Mouse (Mus musculus): ENCODE results near the gene Akirin2. TPM values are rescaled to one million over a fixed set of nuclear protein-coding genes. Genes with fewer than 3 reads are reported as not detected.
"Not testable (repeated sequence)": the region's sequence is repeated elsewhere in the genome, so short reads cannot be mapped to it uniquely, and the experiment has no call there.

Akirin2 gene
- polyA plus RNA-seq, 1 experiment from 2014 or later: 36.1 TPM

GRCm38 (mm10) chr4:34581489-34581888 lies 30.8 kb downstream of the Akirin2 start:
- not testable (repeated sequence) for H3K27me3 ChIP-seq (ENCODE audit: insufficient read depth, low read length); H3K9me3 ChIP-seq (ENCODE audit: low read length); H3K4me3 ChIP-seq (ENCODE audit: low read length); ATAC-seq (ENCODE audit: low FRiP score, low TSS enrichment); H3K9ac ChIP-seq (replicated peaks; ENCODE audit: low read length); H3K4me1 ChIP-seq (ENCODE audit: insufficient read depth, low read length); H3K27ac ChIP-seq (ENCODE audit: low read length); H3K4me2 ChIP-seq (replicated peaks; ENCODE audit: low read depth, low read length)
- peaks cover 60% of the 10 kb centered on the region for H3K36me3 ChIP-seq (ENCODE audit: insufficient read depth, low read length)
- 91% methylated on average over 1 of the region's 1 CpGs for WGBS

GRCm38 (mm10) chr4:34581990-34582389 lies 31.3 kb downstream of the Akirin2 start:
- peaks cover 58% of the 10 kb centered on the region for H3K36me3 ChIP-seq (ENCODE audit: insufficient read depth, low read length)
- H3K9me3 ChIP-seq (ENCODE audit: low read length): no peaks in the 10 kb centered on the region
- H3K9ac ChIP-seq (replicated peaks; ENCODE audit: low read length): no peak overlapping the region
- H3K27ac ChIP-seq (ENCODE audit: low read length): no peak overlapping the region
- H3K27me3 ChIP-seq (ENCODE audit: insufficient read depth, low read length): no peaks in the 10 kb centered on the region
- no peak overlapping the region for H3K4me2 ChIP-seq (replicated peaks; ENCODE audit: low read depth, low read length)
- 54% methylated on average over 7 of the region's 7 CpGs for WGBS
- H3K4me1 ChIP-seq (ENCODE audit: insufficient read depth, low read length): peaks cover 6% of the 10 kb centered on the region; the same call in 1 of the 2 replicates
- ATAC-seq (ENCODE audit: low FRiP score, low TSS enrichment): no peak
- H3K4me3 ChIP-seq (ENCODE audit: low read length): no peak overlapping the region

- Histone ChIP-seq H3K27ac (ENCODE audit: low read length) (no peak overlapping the region), H3K4me1 (ENCODE audit: insufficient read depth, low read length) (peaks cover 6% of the 10 kb centered on the region; the same call in 1 of the 2 replicates), H3K4me2 (replicated peaks; ENCODE audit: low read depth, low read length) (no peak overlapping the region), H3K36me3 (ENCODE audit: insufficient read depth, low read length) (peaks cover 53% of the 10 kb centered on the region), H3K27me3 (ENCODE audit: insufficient read depth, low read length) (no peaks in the 10 kb centered on the region), H3K4me3 (ENCODE audit: low read length) (no peak overlapping the region), H3K9ac (replicated peaks; ENCODE audit: low read length) (no peak overlapping the region), H3K9me3 (ENCODE audit: low read length) (no peaks in the 10 kb centered on the region)
- ATAC-seq (ENCODE audit: low FRiP score, low TSS enrichment): no peak
- 69% methylated on average over 5 of the region's 5 CpGs for WGBS
Measured at GRCm38 (mm10) chr4:34582476-34582875, 31.7 kb downstream of the Akirin2 start.

- Histone ChIP-seq H3K36me3 (ENCODE audit: insufficient read depth, low read length) (peaks cover 49% of the 10 kb centered on the region), H3K4me1 (ENCODE audit: insufficient read depth, low read length) (peaks cover 6% of the 10 kb centered on the region; the same call in 1 of the 2 replicates), H3K9ac (replicated peaks; ENCODE audit: low read length) (no peak overlapping the region), H3K9me3 (ENCODE audit: low read length) (no peaks in the 10 kb centered on the region), H3K4me2 (replicated peaks; ENCODE audit: low read depth, low read length) (no peak overlapping the region), H3K4me3 (ENCODE audit: low read length) (no peak overlapping the region), H3K27ac (ENCODE audit: low read length) (no peak overlapping the region), H3K27me3 (ENCODE audit: insufficient read depth, low read length) (no peaks in the 10 kb centered on the region)
- ATAC-seq (ENCODE audit: low FRiP score, low TSS enrichment): no peak
- WGBS: 95% methylated on average over 3 of the region's 3 CpGs
Measured at GRCm38 (mm10) chr4:34583427-34583826, 32.7 kb downstream of the Akirin2 start.

- Histone ChIP-seq H3K36me3 (ENCODE audit: insufficient read depth, low read length) (peaks cover 40% of the 10 kb centered on the region), H3K27me3 (ENCODE audit: insufficient read depth, low read length) (no peaks in the 10 kb centered on the region), H3K27ac (ENCODE audit: low read length) (peak overlapping the region; percentile 56; the same call in 1 of the 2 replicates), H3K9ac (replicated peaks; ENCODE audit: low read length) (no peak overlapping the region), H3K9me3 (ENCODE audit: low read length) (no peaks in the 10 kb centered on the region), H3K4me2 (replicated peaks; ENCODE audit: low read depth, low read length) (no peak overlapping the region), H3K4me1 (ENCODE audit: insufficient read depth, low read length) (peaks cover 6% of the 10 kb centered on the region; the same call in 1 of the 2 replicates), H3K4me3 (ENCODE audit: low read length) (no peak overlapping the region)
- WGBS: 59% methylated on average over 7 of the region's 7 CpGs
- peak; percentile 46; the same call in 1 of the 2 replicates for ATAC-seq (ENCODE audit: low FRiP score, low TSS enrichment)
Measured at GRCm38 (mm10) chr4:34584871-34585607, 34.3 kb downstream of the Akirin2 start.

GRCm38 (mm10) chr4:34603123-34603522 lies 52.4 kb downstream of the Akirin2 start:
- no peak overlapping the region for H3K9ac ChIP-seq (replicated peaks; ENCODE audit: low read length)
- H3K36me3 ChIP-seq (ENCODE audit: insufficient read depth, low read length): peaks cover 58% of the 10 kb centered on the region
- no peak overlapping the region for H3K4me3 ChIP-seq (ENCODE audit: low read length)
- H3K9me3 ChIP-seq (ENCODE audit: low read length): no peaks in the 10 kb centered on the region
- no peaks in the 10 kb centered on the region for H3K27me3 ChIP-seq (ENCODE audit: insufficient read depth, low read length)
- no peak overlapping the region for H3K27ac ChIP-seq (ENCODE audit: low read length)
- ATAC-seq (ENCODE audit: low FRiP score, low TSS enrichment): no peak
- no peaks in the 10 kb centered on the region for H3K4me1 ChIP-seq (ENCODE audit: insufficient read depth, low read length)
- no peak overlapping the region for H3K4me2 ChIP-seq (replicated peaks; ENCODE audit: low read depth, low read length)
- WGBS: 98% methylated on average over 6 of the region's 6 CpGs

- H3K36me3 ChIP-seq (ENCODE audit: insufficient read depth, low read length): peaks cover 40% of the 10 kb centered on the region
- 96% methylated on average over 10 of the region's 10 CpGs for WGBS
- ATAC-seq (ENCODE audit: low FRiP score, low TSS enrichment): no peak
Measured at GRCm38 (mm10) chr4:34606658-34607057, 55.9 kb downstream of the Akirin2 start.

GRCm38 (mm10) chr4:34613571-34614145 lies 62.9 kb downstream of the Akirin2 start:
- Histone ChIP-seq H3K27ac (ENCODE audit: low read length) (peak overlapping the region; percentile 24; the same call in 1 of the 2 replicates), H3K4me3 (ENCODE audit: low read length) (peak overlapping the region; percentile 77), H3K9me3 (ENCODE audit: low read length) (no peaks in the 10 kb centered on the region), H3K4me1 (ENCODE audit: insufficient read depth, low read length) (peaks cover 24% of the 10 kb centered on the region), H3K4me2 (replicated peaks; ENCODE audit: low read depth, low read length) (peak overlapping the region; percentile 75), H3K36me3 (ENCODE audit: insufficient read depth, low read length) (peaks cover 4% of the 10 kb centered on the region; the same call in 1 of the 2 replicates), H3K9ac (replicated peaks; ENCODE audit: low read length) (peak overlapping the region; percentile 86), H3K27me3 (ENCODE audit: insufficient read depth, low read length) (no peaks in the 10 kb centered on the region)
- no peak for ATAC-seq (ENCODE audit: low FRiP score, low TSS enrichment)
- WGBS: 41% methylated on average over 6 of the region's 6 CpGs

More at GRCm38 (mm10) chr4:34606658-34607057, 55.9 kb downstream of the Akirin2 start:
- H3K9me3 ChIP-seq (ENCODE audit: low read length): no peaks in the 10 kb centered on the region
- no peak overlapping the region for H3K4me3 ChIP-seq (ENCODE audit: low read length)
- H3K4me1 ChIP-seq (ENCODE audit: insufficient read depth, low read length): no peaks in the 10 kb centered on the region
- H3K9ac ChIP-seq (replicated peaks; ENCODE audit: low read length): no peak overlapping the region
- no peak overlapping the region for H3K4me2 ChIP-seq (replicated peaks; ENCODE audit: low read depth, low read length)
- no peaks in the 10 kb centered on the region for H3K27me3 ChIP-seq (ENCODE audit: insufficient read depth, low read length)
- no peak overlapping the region for H3K27ac ChIP-seq (ENCODE audit: low read length)

GRCm38 (mm10) chr4:34614630-34615094 lies 63.9 kb downstream of the Akirin2 start, which contains the start of the genes Orc3 and Rars2:
Gene Orc3, minus strand, starts transcription at chr4:34614944.
Gene Rars2, plus strand, starts transcription at chr4:34614957.
- H3K27me3 ChIP-seq (ENCODE audit: insufficient read depth, low read length): no peaks in the 10 kb centered on the region
- H3K9ac ChIP-seq (replicated peaks; ENCODE audit: low read length): peak within 1 kb of the TSS; percentile 86
- peak within 1 kb of the TSS; percentile 77 for H3K4me3 ChIP-seq (ENCODE audit: low read length)
- peak within 1 kb of the TSS; percentile 77 for H3K27ac ChIP-seq (ENCODE audit: low read length)
- H3K4me1 ChIP-seq (ENCODE audit: insufficient read depth, low read length): peaks cover 24% of the 10 kb centered on the region
- WGBS: under 1% methylated on average over 42 of the region's 42 CpGs
- no peaks in the 10 kb centered on the region for H3K9me3 ChIP-seq (ENCODE audit: low read length)
- ATAC-seq (ENCODE audit: low FRiP score, low TSS enrichment): peak; percentile 99
- peak within 1 kb of the TSS; percentile 84 for H3K4me2 ChIP-seq (replicated peaks; ENCODE audit: low read depth, low read length)
- H3K36me3 ChIP-seq (ENCODE audit: insufficient read depth, low read length): peaks cover 2% of the 10 kb centered on the region; the same call in 1 of the 2 replicates
